Mouse (Mus musculus): ENCODE results near the gene Krt86. TPM values are rescaled to one million over a fixed set of nuclear protein-coding genes. Genes with fewer than 3 reads are reported as not detected.

The Krt86 gene
- not detected for total RNA-seq (2021)
- polyA plus RNA-seq (2012; rRNA removed) = not detected in 2 replicates
- long read RNA-seq = 0 reads

DNA sequence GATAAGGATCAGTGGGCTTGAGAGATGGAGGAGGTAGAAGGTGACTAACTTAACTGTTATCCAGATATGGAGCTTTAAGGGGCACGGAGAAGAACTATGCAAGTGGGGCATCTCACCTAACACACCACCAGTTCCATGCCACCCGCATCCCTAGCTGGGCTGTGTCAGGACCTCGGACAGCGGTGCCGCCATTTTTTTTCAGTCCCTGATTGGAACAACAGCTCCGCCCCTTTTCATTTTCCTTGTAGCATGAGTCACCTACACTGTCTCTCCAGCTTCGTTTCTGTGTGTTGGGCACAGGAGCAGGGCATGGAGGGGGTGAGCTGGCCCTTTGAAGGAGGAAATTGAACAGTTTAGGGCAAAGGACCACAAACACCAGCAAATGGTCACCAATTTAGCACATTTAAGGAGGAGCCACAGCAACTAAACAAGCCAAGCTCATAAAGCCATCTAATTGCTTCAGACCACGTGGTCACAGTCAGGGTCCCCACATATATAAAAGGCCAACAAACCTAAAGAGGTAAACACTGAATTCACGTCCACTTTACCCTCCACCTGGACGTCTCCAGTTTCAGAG is at the start of gene Krt86:
Gene Krt86 (plus strand): TSS at position 527 of the 577 bp plus-strand sequence.
- peak; percentile 65 for DNase-seq

DNA sequence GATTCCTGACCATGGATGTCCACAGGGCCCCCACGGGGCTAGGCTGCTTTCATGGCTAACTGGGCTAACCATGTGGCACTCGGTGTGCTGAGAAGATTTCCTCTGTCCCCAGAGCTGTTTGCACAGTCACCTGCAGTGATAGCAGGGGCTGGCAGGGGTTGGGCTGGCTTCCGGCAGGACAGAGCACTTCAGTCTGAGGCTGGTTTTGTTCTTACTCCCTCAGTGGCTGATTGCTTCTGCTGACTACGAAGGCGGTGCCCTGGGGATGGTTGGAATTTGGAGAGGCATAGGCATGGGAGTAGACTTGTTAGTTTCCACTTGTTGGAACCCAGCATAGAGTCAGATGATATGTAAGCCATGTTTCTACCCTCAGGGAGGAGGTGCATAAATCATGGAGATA is 48.4 kb upstream of the Krt86 start:
- DNase-seq = no peak

DNA sequence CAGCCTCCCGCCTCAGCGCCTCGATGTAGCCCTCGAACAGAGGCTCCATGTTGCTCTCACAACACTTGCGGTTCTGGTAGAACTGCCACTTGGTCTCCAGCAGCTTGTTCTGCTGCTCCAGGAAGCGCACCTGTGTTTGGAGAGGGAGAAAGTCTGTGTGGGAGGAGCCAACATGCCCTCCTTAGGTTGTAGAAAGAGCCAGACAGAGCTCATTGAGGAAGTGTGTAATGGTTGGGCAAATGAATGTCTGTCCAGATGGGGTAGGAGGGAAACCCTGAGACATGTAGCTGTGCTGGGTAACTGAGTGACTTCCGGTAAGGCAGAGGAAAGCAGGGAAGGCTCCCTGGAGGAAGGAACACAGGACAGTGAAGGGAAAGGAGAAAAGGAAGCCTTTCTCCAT is 36.7 kb upstream of the Krt86 start:
- no peak for DNase-seq

DNA sequence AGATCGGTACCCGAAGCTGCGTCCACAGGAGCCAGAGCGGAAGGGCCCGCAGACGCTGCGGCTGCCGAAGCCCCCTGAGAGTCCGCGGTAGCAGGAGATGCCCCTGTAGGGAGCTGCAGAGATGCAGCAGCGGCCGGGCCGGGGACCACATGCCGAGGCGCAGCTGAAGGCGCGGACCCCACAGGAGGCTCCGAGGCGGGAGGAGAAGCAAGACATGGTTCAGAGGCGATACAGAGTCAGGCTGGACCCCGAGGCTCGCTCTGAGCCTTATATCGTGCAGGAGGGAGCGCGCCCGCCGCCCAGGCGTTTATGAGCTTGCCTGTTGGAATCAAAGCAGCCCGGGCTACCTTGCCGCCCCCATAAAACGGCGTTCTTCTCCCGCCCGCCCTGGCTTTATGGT is 34.7 kb upstream of the Krt86 start, which contains the start of gene Krt87:
Gene Krt87 (minus strand): TSS at position 250 of the 400 bp plus-strand sequence.
- no peak for DNase-seq

DNA sequence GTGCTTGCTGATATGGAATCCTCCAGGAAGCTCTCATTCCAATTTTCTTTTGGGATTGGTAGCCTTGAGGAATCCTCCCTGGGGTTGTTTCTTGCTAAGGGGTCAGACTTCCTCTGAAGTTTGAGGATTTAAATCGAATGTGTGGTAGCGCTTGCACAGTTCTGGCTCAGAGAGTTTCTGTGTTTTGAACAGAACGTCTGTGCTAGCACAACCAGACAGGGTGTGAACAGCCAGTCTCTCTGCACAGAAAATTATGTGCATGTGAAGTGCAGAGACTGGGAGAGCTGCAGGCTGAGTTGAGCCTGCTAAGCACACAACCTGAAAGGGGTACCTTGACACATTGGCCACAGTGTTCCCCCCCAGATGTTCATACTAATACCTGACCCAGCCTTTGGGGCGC is 32.4 kb upstream of the Krt86 start:
- DNase-seq = no peak

DNA sequence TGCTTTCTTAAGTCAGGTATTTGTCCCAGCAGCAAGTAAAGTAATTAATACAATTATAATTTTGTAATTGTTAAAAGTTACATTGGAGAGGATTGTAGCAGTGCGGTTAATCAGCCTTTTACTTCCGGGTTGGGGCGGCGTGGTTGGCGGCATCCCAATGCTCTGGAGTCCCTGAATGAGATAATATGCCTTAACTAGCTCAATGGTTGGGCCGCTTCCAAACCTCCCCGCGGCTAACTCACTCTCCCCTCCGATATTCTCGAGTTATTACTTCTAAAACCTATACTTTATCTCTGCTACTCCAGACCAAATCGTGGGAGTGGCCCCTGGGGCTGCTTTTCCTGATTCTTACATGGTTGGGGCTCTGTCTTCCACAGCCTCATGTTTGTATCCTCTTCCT is 26.7 kb upstream of the Krt86 start:
- DNase-seq = no peak

DNA sequence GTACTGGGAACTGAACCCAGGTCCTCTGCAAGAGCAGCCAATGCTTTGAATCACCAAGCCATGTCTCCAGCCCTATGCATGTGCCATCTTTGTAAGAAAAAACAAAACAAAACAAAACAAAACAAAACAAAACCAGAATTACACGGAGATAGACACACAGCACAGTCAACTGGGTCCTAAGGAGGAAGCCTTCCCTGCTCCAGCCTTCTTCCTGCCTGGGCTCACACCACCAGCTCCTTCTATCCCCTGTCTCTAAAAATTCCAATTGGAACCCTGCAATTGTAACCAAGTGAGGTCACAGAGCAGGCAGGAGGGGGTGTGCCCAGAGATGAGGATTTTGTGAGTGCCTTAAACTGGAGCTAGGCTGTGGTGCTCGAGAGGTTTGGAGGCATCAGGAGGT is 25.8 kb upstream of the Krt86 start, which contains the start of gene Krt88:
Gene Krt88 (plus strand): TSS at position 301 of the 400 bp plus-strand sequence.
- DNase-seq = no peak

DNA sequence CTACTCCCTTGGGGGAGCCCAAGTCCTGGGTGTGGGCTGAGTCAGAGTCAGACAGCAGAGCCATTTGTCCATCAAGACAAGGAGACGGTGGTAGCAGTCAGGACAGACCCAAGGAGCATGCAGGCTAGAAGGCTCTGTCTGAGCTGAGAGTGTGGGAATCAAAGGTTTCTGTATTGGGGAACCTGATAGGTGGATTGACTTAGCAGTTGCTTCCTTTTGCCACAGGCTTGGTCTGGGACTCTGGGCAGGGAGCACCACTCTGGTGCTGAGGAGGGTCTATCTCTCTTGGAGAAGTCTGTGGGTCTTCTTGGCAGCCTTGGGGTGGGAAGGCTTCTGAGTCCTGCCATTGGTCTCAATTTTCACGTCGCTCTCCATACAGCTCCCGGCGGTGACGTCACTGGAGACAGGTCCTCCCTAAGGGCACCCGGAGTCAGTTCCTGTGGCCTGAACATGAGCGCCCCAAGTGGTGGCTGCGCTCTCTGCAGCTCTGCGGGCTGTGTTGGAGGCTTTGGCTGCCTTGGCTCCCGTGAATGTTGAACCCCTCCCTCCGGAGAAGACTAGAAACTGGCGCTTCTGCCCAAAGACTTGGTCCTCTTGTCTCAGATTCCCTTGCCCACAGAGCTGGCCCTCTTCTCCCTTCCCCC is 20.1 kb upstream of the Krt86 start:
- DNase-seq = peak; percentile 80

DNA sequence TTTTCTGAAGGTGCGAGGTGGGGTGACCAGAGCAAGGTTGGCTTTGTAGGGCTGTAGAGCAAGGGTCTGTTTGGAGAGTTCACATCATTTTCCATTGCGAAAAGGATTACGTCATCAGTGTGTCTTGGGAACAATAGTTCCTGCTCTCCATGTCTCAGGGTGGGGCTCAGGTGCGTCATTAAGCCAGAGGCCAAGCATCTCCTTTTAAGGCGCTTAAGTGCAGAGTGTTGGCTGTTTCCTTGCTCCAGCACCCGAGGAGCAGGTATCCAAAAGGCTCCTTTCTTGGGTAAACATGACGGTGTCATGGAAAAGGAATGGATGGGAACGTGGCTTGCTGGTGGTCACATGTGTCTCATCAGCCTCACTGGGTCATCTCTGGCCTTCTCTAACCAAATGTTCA is 18.5 kb upstream of the Krt86 start:
- no peak for DNase-seq

DNA sequence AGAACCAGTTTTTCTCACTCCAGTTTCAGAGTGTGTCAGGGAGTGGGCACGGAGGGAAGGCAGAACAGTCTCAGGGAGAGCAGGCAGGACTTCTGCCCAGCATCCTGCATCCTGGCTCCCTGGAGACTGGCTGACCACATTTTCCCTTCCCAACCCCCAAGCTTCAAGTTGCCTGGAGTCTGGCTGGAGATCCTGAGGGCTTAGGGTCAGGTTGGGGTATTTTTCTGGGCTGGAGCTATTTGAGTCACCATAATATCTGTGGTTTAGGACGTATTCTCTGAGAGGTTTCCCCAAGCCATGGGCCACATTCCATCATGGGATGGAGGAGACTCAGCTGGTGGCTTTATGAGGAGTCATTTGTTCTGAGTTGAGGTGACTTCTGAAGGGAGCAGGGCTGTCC is 18.0 kb upstream of the Krt86 start:
- no peak for DNase-seq

DNA sequence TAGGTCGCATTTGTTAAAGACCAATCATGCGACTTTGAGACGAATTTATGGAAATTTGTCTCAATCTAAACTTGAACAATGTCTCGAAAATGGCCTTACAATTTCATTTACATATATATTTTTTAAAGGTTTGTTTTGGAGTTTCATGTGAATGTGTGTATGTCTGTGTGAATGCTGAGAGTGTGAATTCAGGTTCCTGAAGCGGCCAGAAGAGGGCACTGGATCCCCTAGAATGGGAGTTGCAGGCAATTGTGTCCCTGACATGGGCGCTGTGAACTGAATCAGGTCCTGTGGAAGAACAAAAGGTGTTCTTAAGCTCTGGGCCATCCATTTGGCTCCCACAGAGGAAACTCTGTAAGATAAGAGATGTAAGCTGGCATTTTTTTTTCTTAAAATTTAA is 17.4 kb upstream of the Krt86 start:
- no peak for DNase-seq

DNA sequence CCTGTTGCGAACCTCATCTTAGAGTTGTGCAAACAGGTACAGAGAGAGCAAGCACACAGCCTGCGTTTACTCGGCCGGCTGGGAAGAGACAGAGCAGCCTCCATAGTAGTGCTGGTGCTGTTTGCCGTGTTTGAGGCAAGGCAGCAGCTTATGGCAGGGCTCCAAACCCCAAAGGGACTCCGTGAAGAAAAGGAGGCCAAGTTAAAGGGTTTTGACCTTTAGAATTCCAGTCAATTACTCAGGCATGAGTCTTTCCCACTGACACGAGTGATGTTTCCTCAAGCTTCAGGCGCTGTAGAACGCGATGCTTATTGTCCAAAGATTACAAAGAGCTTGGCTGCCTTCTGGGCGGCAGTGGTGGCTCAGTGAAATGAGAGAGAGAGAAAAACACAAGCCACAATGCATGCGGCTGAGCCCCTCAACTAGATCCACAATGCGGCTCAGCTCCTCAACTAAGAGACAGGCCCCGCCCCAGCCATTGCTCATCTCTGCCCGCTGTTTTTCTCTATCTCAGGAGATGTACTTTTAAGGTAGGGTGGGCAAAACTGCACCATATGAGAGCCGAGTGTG is 14.8 kb upstream of the Krt86 start:
- peak; percentile 23 for DNase-seq

DNA sequence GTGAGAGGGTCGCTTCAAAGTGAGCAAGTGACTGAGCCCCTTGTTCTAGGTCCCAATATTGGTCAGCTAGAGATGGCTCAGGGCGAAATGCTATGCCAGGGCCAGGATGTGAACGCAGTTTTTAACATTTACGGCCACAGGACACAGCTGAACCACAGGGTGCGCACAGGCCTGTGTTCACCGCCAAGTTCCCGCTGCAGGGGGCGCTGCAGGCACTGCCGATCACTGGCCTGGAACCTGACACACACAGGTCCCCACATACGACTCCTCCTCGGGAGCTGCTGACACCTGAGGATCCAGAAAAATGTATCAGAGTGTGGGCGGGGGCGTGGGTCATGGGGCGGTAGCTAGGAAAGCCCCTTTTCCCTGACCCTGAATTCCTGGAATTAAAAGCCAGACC is 14.0 kb upstream of the Krt86 start:
- DNase-seq = no peak

DNA sequence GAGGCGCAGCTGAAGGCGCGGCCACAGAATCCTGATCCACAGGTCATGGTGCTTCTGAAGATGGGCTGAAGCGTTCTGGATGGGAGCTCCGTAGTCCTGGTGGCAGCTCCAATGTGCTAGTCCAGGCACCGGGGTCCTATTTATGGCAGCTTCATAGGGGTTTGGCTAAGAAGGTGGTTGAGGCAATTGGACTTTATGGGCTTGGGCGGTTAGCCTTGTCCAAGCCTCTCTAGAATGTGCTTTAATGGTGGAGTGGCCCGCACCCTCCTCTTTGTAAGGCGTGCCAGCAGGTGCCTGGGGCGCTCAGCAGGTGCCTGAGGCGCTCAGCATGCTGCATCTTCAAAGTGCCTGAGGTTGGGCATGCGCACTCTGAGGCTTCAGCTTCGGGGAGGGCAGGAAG is 9.6 kb upstream of the Krt86 start, which contains the start of gene Krt81:
Gene Krt81 (minus strand): TSS at position 101 of the 400 bp plus-strand sequence.
- no peak for DNase-seq

DNA sequence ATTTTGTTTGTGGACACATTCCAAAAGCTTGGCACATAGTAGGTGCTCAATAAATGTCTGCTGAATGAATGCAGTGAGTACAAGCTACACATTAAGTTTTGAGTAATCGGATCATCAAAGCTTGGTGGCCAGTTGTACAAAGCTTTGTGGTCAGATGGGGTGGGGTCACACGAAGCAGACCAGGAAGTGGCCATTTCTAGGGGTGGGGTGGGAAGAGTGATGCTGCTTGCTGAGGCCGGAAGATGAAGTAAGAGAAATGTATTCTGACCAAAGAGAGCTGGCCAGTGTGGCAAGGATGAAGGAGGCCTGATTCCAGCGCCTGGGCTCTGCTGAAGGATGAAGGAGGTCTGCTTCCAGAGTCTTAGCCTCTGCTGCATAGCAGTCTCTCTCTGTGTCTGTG is 4.2 kb upstream of the Krt86 start:
- DNase-seq = no peak

DNA sequence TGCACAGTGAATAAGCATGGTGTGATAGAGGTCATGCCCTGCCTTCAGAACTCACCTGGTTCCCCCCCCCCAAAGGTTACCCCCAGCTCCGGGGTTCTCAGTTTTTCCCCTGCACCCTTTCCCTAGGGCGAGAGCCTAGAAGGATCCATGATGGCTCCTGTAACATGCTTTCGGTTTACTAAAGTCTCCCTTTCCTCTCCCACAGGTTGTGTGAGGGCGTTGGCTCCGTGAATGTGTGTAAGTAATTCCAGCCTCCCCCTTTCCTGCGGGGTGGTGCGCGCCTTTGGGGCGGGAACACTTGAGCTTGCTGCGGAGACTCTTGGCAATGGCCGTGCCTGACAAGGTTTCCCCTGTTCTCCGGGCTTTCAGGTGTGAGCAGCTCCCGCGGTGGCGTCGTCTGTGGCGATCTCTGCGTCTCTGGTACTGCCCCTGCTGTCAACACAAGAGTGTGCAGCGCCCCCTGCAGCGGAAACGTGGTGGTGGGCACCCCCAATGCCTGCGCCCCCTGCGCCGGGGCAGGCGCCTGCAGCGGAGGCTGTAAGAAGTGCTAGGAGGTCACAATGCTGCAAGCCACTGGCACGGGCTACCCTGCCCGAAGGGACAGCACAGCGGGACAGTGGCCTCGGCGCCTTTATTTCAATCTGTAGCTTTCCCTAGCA is 5.9 kb downstream of the Krt86 start:
- DNase-seq = peak; percentile 37

DNA sequence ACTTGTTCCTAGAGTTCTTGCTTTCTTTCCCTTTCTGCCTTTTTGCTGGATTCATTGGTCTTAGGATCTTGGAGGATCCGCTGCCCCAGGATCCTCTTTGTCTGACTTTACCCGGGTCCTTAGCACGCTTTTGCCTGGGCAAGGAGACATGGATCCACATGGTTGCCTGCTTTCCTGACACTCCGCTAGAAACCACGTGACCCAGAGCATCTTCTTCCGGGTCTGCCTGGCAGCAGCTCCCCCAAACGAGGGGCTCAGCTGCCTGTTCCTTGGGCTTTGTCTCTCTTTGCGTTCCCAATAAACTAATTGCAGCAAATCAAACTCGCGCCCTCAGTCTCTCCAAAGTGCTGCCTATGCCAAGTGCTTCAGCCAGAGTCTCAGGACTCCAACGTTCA is 6.4 kb downstream of the Krt86 start:
- no peak for DNase-seq

DNA sequence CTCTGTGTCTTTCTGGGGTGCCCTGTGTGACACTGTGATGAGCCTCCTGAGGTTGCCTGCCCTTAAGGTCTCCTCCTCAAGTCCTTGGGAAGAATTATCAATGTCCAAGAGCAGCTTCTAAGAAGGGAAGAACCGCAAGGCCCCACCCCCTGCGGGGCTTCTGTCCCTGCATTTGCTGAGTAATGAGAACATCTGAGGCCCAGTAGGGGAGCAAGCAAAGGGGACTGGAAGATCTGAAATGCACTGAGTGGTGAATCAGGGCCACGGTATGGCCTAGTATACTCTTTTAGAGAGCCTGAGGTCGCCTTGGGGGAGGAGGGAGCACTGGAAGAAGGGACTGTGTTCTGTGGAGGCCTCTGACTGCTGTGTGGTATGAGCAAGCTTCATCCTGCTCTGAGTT is 8.8 kb downstream of the Krt86 start:
- DNase-seq = no peak

DNA sequence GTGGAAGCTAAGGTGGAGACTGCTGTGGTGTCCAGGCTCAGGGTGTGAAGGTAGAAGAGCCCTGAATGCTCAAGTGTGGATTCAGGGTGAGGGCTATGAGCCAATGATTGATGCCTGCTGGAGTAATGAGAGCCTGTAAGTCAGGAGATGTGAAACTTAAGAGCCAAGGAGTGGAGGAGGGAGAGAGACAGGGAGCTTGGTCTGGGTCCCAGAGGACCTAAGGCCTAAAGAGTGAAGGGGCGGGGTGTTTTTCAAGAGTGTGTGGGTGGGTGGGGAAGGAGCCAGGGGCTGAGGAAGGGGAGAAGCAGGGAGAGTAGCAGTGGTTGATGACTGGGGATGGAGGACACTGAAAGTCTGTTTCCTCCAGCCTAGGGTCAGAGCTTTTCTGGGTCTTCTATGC is 10.4 kb downstream of the Krt86 start:
- no peak for DNase-seq

DNA sequence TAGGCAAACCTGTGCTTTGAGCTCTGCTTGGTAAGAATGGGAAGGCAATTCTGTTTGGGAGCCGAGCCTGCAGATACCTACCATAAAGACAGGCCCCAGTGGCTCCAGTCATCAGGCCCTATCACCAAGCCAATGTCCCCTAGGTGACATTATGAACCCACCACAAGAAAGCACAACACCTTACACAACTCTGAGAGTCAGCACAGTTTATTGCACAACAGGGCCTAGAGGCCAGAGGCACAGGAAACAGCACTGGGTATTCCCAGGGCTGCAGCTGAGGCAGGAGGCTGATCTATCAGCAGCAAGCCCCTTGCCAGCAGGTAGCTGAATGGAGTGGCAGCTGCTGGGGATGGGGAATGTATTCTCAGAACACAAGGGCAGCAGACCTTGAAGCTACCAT is 11.7 kb downstream of the Krt86 start:
- DNase-seq = no peak

DNA sequence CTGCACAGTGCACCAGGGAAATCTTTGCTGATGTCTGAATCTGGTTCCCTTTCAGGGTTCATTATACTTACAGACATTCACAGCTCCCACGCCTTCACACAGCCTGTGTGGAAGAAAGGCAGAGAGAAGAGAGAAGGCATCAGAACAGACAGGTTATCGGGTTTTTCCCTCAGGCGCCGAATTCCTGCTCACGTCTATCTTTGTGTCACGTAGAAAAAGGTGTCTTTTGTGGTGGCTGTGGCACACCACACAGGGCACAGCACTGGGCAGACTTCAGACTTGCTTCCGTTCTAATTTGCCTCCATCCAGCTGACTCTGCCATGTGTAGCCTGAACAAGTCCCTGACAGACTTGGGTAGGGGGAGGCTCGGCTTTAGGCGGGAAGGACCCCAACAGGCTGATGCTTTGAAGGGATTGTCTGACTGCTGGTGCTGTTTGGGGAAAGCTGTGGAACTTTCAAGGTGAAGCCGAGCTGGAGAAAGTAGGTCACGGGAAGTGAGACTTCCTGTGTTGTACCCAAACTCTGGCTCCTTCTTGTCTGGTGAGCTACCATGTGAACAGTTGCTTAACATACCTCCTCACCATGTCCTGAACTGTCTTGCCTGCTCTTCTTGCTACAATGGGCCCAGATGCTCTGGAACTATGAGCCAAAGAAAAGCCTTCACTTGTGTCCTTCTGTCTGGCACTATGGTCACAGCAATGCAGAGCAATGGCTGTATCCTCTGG is 12.8 kb downstream of the Krt86 start:
- no peak for DNase-seq

DNA sequence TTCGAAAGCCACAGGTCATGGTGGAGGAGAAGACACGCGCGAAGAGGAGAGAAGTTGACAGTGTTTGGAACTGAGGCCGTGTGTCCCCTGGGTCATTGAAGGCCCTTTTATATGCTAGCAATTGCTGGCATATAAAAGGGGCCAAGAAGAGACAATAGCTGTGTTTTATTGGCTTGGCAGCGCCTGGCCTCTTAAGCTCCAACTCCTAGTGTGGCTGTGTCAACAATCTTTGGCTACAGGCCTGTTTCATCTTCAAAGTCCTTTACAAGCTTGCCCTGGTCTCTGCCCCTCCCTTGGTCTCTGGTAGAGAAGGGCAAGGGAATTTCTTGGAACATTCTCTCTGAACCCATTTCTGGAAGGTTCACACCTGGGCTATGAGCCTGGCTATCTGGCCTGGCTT is 18.2 kb downstream of the Krt86 start, which contains the start of gene Krt83:
Gene Krt83 (minus strand): TSS at position 82 of the 400 bp plus-strand sequence.
- no peak for DNase-seq

All from adrenal gland, adult 2 months (tissue).